10 mouse cellular contexts compared by ENCODE assay signal in the genomic region with DNA sequence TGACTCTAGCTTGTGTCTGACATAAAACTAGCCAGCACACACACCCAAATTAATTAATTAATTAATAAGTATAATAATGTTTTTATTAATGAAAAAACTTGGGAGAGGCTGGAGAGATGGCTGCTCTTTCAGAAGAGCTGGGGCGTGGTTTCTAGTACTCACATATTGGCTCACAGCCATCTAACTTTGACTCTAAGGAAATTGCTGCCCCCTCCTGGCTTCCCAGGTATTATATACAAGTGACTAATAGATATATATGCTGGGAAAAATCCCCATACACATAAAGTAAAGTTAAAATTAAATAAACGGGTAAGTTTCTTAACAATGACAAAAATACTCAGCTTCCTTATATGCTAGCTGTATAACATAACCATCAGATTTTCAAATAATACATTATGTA. TPM values are rescaled to one million over a fixed set of nuclear protein-coding genes. Genes with fewer than 3 reads are reported as not detected.
DNase-seq lines count a peak whose midpoint lies in the region; ATAC-seq and TF ChIP-seq lines count a peak whose summit lies in the region.
"Had no signal": no experiment of that assay in that cellular context is flagged by ENCODE, and none has a peak within 500 bp of the region (broad histone marks: within the 10 kb centered on the region; RNA-seq: fewer than 3 reads in every experiment).

No protein-coding gene starts in this region.

- H3K36me3 ChIP-seq in forebrain, postnatal 0 days (ENCODE audit: insufficient read depth): peaks cover 53% of the 10 kb centered on the region
- peaks cover 62% of the 10 kb centered on the region for H3K36me3 ChIP-seq in forebrain, embryonic 15.5 days
- peaks cover 5% of the 10 kb centered on the region; the same call in 1 of the 2 replicates for H3K36me3 ChIP-seq in stomach, postnatal 0 days (ENCODE audit: control insufficient read depth, insufficient read depth, low read length)
- H3K36me3 ChIP-seq in midbrain, embryonic 15.5 days (replicated peaks): peaks cover 29% of the 10 kb centered on the region

- H3K9ac ChIP-seq in forebrain, postnatal 0 days: no peak overlapping the region
- H3K9ac ChIP-seq in forebrain, embryonic 15.5 days (replicated peaks): no peak overlapping the region
- no peak overlapping the region for H3K9ac ChIP-seq in stomach, postnatal 0 days (ENCODE audit: low read length)
- H3K9ac ChIP-seq in midbrain, embryonic 15.5 days: no peak overlapping the region
- H3K9ac ChIP-seq: midbrain, embryonic 12.5 days; stomach, embryonic 15.5 days had no signal

- H3K27ac ChIP-seq in forebrain, postnatal 0 days (ENCODE audit: low read depth, low read length): no peak overlapping the region
- no peak overlapping the region for H3K27ac ChIP-seq in forebrain, embryonic 15.5 days (replicated peaks)
- no peak overlapping the region for H3K27ac ChIP-seq in stomach, postnatal 0 days (replicated peaks)
- H3K27ac ChIP-seq in midbrain, embryonic 15.5 days: no peak overlapping the region
- H3K27ac ChIP-seq: midbrain, embryonic 12.5 days; stomach, embryonic 15.5 days had no signal

- TF ChIP-seq CTCF in forebrain, postnatal 0 days (IDR thresholded peaks at IDR 0.05; ENCODE audit: low read depth): no peak
- peak; percentile 67 for TF ChIP-seq CTCF in stomach, postnatal 0 days (IDR thresholded peaks at IDR 0.05; ENCODE audit: low read depth)

- H3K4me1 ChIP-seq in forebrain, postnatal 0 days (ENCODE audit: insufficient read depth): no peaks in the 10 kb centered on the region
- H3K4me1 ChIP-seq in forebrain, embryonic 15.5 days: no peaks in the 10 kb centered on the region
- no peaks in the 10 kb centered on the region for H3K4me1 ChIP-seq in stomach, postnatal 0 days (replicated peaks; ENCODE audit: control insufficient read depth, insufficient read depth)
- no peaks in the 10 kb centered on the region for H3K4me1 ChIP-seq in midbrain, embryonic 15.5 days
- H3K4me1 ChIP-seq: midbrain, embryonic 12.5 days; stomach, embryonic 15.5 days had no signal

- 75% methylated on average over 2 of the region's 2 CpGs for WGBS in forebrain, postnatal 0 days
- 73% methylated on average over 2 of the region's 2 CpGs for WGBS in forebrain, embryonic 15.5 days
- 47% methylated on average over 2 of the region's 2 CpGs for WGBS in stomach, postnatal 0 days
- 91% methylated on average over 2 of the region's 2 CpGs for WGBS in midbrain, embryonic 15.5 days

- DNase-seq in forebrain, postnatal 0 days: peak; percentile 24
- DNase-seq in retina, embryonic 14.5 days (ENCODE audit: low spot score): peak; percentile 22
- DNase-seq in retina, postnatal 1 day: no peak
- DNase-seq in heart, postnatal 14 days: peak; percentile 41 to 69
- peak; percentile 65 for DNase-seq in stomach, postnatal 0 days (ENCODE audit: low spot score)
- DNase-seq in cerebellum, postnatal 4 days (ENCODE audit: low spot score in 2 of 2): no peak

- H3K9me3 ChIP-seq in forebrain, postnatal 0 days (ENCODE audit: low read length): no peaks in the 10 kb centered on the region
- H3K9me3 ChIP-seq in forebrain, embryonic 15.5 days: no peaks in the 10 kb centered on the region
- no peaks in the 10 kb centered on the region for H3K9me3 ChIP-seq in stomach, postnatal 0 days (ENCODE audit: control insufficient read depth, low read length)
- H3K9me3 ChIP-seq in midbrain, embryonic 15.5 days: no peaks in the 10 kb centered on the region
- H3K9me3 ChIP-seq: midbrain, embryonic 12.5 days; stomach, embryonic 15.5 days had no signal

- no peak overlapping the region for H3K4me2 ChIP-seq in forebrain, postnatal 0 days (ENCODE audit: low read depth)
- no peak overlapping the region for H3K4me2 ChIP-seq in forebrain, embryonic 15.5 days (replicated peaks)
- H3K4me2 ChIP-seq in stomach, postnatal 0 days (replicated peaks; ENCODE audit: low read depth): no peak overlapping the region
- no peak overlapping the region for H3K4me2 ChIP-seq in midbrain, embryonic 15.5 days
- H3K4me2 ChIP-seq: midbrain, embryonic 12.5 days; stomach, embryonic 15.5 days had no signal

- H3K4me3 ChIP-seq in forebrain, postnatal 0 days (ENCODE audit: low read depth, low read length): no peak overlapping the region
- H3K4me3 ChIP-seq in forebrain, embryonic 15.5 days: no peak overlapping the region
- H3K4me3 ChIP-seq in stomach, postnatal 0 days (ENCODE audit: low read depth, low read length): no peak overlapping the region
- H3K4me3 ChIP-seq in midbrain, embryonic 15.5 days: no peak overlapping the region
- H3K4me3 ChIP-seq: midbrain, embryonic 12.5 days; stomach, embryonic 15.5 days had no signal

- H3K27me3 ChIP-seq in forebrain, postnatal 0 days (ENCODE audit: insufficient read depth, low read length): no peaks in the 10 kb centered on the region
- no peaks in the 10 kb centered on the region for H3K27me3 ChIP-seq in forebrain, embryonic 15.5 days
- no peaks in the 10 kb centered on the region for H3K27me3 ChIP-seq in stomach, postnatal 0 days (ENCODE audit: control insufficient read depth, insufficient read depth, low read length)
- H3K27me3 ChIP-seq in midbrain, embryonic 15.5 days (replicated peaks): no peaks in the 10 kb centered on the region
- H3K27me3 ChIP-seq: midbrain, embryonic 12.5 days; stomach, embryonic 15.5 days had no signal

- no peak for ATAC-seq in forebrain, postnatal 0 days
- ATAC-seq in forebrain, embryonic 15.5 days (replicated peaks): no peak
- no peak for ATAC-seq in stomach, postnatal 0 days (ENCODE audit: low FRiP score, low TSS enrichment)
- no peak for ATAC-seq in midbrain, embryonic 15.5 days (replicated peaks)

- intact Hi-C loops in heart, postnatal 14 days (cut with DNase I): loop anchor here (5.0 to 10.0 kb wide), 2 partner anchors 41 to 463 kb away; a partner anchor contains a TSS

- TF ChIP-seq EP300 in stomach, postnatal 0 days (optimal IDR thresholded peaks at IDR 0.05): no peak

RNA-seq across cellular contexts. Expression of a gene that starts 28.4 kb away (rescaled TPM):
- total RNA-seq in forebrain, postnatal 0 days (2014; rRNA removed): 32.5 and 33.8 TPM in 2 replicates
- polyA plus RNA-seq in forebrain, postnatal 0 days (2015; fragmentation: Nextera tagmentation; extraction: Ambion mirVana): 13.7 and 16.1 TPM in 2 replicates
- 25.6 and 26.7 TPM in 2 replicates for polyA plus RNA-seq in forebrain, embryonic 15.5 days (2015; fragmentation: Nextera tagmentation; extraction: Ambion mirVana)
- total RNA-seq in heart, postnatal 14 days (2021): 10 to 100 TPM; 23.3 to 24.5 TPM
- polyA plus RNA-seq in stomach, postnatal 0 days (2015; fragmentation: Nextera tagmentation; extraction: Ambion mirVana): 17.8 and 19.7 TPM in 2 replicates
- 26.0 and 27.5 TPM in 2 replicates for polyA plus RNA-seq in midbrain, embryonic 15.5 days (2015; fragmentation: Nextera tagmentation; extraction: Ambion mirVana)

RNA-seq across cellular contexts. Expression of a gene that starts 28.8 kb away (rescaled TPM):
- total RNA-seq in forebrain, postnatal 0 days (2014; rRNA removed): 52.2 and 62.9 TPM in 2 replicates
- polyA plus RNA-seq in forebrain, postnatal 0 days (2015; fragmentation: Nextera tagmentation; extraction: Ambion mirVana): 53.8 and 73.5 TPM in 2 replicates
- polyA plus RNA-seq in forebrain, embryonic 15.5 days (2015; fragmentation: Nextera tagmentation; extraction: Ambion mirVana): 96.5 and 96.9 TPM in 2 replicates
- total RNA-seq in heart, postnatal 14 days (2021): 10 to 100 TPM; 27.9 to 28.3 TPM
- polyA plus RNA-seq in stomach, postnatal 0 days (2015; fragmentation: Nextera tagmentation; extraction: Ambion mirVana): 18.9 and 22.3 TPM in 2 replicates
- polyA plus RNA-seq in midbrain, embryonic 15.5 days (2015; fragmentation: Nextera tagmentation; extraction: Ambion mirVana): 106 and 112 TPM in 2 replicates

RNA-seq across cellular contexts. Expression of a gene that starts 39.5 kb away (rescaled TPM):
- 40.9 and 48.5 TPM in 2 replicates for total RNA-seq in forebrain, postnatal 0 days (2014; rRNA removed)
- 25.1 and 39.1 TPM in 2 replicates for polyA plus RNA-seq in forebrain, postnatal 0 days (2015; fragmentation: Nextera tagmentation; extraction: Ambion mirVana)
- polyA plus RNA-seq in forebrain, embryonic 15.5 days (2015; fragmentation: Nextera tagmentation; extraction: Ambion mirVana): 47.2 and 47.4 TPM in 2 replicates
- 10 to 100 TPM; 39.8 to 40.4 TPM for total RNA-seq in heart, postnatal 14 days (2021)
- polyA plus RNA-seq in stomach, postnatal 0 days (2015; fragmentation: Nextera tagmentation; extraction: Ambion mirVana): 12.8 and 13.3 TPM in 2 replicates
- 56.5 and 58.0 TPM in 2 replicates for polyA plus RNA-seq in midbrain, embryonic 15.5 days (2015; fragmentation: Nextera tagmentation; extraction: Ambion mirVana)

RNA-seq across cellular contexts. Expression of a gene that starts 49.4 kb away (rescaled TPM):
- total RNA-seq in forebrain, postnatal 0 days (2014; rRNA removed): 16.3 and 22.0 TPM in 2 replicates
- 7.3 and 10.4 TPM in 2 replicates for polyA plus RNA-seq in forebrain, postnatal 0 days (2015; fragmentation: Nextera tagmentation; extraction: Ambion mirVana)
- polyA plus RNA-seq in forebrain, embryonic 15.5 days (2015; fragmentation: Nextera tagmentation; extraction: Ambion mirVana): 14.5 and 18.2 TPM in 2 replicates
- 1 to 10 TPM; 7.0 TPM for total RNA-seq in heart, postnatal 14 days (2021)
- 12.9 TPM in 2 replicates for polyA plus RNA-seq in stomach, postnatal 0 days (2015; fragmentation: Nextera tagmentation; extraction: Ambion mirVana)
- polyA plus RNA-seq in midbrain, embryonic 15.5 days (2015; fragmentation: Nextera tagmentation; extraction: Ambion mirVana): 13.5 and 15.9 TPM in 2 replicates

RNA-seq across cellular contexts. Expression of a gene that starts 57.9 kb away (rescaled TPM):
- 5.6 and 7.7 TPM in 2 replicates for total RNA-seq in forebrain, postnatal 0 days (2014; rRNA removed)
- polyA plus RNA-seq in forebrain, postnatal 0 days (2015; fragmentation: Nextera tagmentation; extraction: Ambion mirVana): 3.5 and 3.7 TPM in 2 replicates
- polyA plus RNA-seq in forebrain, embryonic 15.5 days (2015; fragmentation: Nextera tagmentation; extraction: Ambion mirVana): 2.6 and 2.8 TPM in 2 replicates
- 10 to 100 TPM; 52.9 to 60.8 TPM for total RNA-seq in heart, postnatal 14 days (2021)
- polyA plus RNA-seq in stomach, postnatal 0 days (2015; fragmentation: Nextera tagmentation; extraction: Ambion mirVana): 881 and 1,168 TPM in 2 replicates
- polyA plus RNA-seq in midbrain, embryonic 15.5 days (2015; fragmentation: Nextera tagmentation; extraction: Ambion mirVana): 5.3 and 5.7 TPM in 2 replicates

Comparison
In these comparisons a context has a peak if more than half of its experiments do, and no peak if none do; other contexts are left out.
1. DNase-seq: peak in forebrain, postnatal 0 days (single experiment), retina, embryonic 14.5 days (single experiment), heart, postnatal 14 days (2 of 2) and stomach, postnatal 0 days (single experiment); none in retina, postnatal 1 day (single experiment) and cerebellum, postnatal 4 days (0 of 2).